Mouse (Mus musculus) lung, postnatal 10 days (tissue): ENCODE measurements around the gene Ankib1.

Experiments
- DNase-seq: peaks from one replicate; pipeline ENCODE4 v3.0.0; 2021

Ankib1 gene

GRCm38 (mm10) chr5:3645326-3645725, 157.4 kb downstream of the Ankib1 start:
- DNase-seq: no peak

- DNase-seq: no peak
These were observed 158.1 kb downstream of the Ankib1 start for GRCm38 (mm10) chr5:3644621-3645020.
